Mouse (Mus musculus): ENCODE data around the gene Spag17. TPM values are rescaled to one million over a fixed set of nuclear protein-coding genes. Genes with fewer than 3 reads are reported as not detected.

The Spag17 gene
- polyA plus RNA-seq, 1 experiment from 2014 or later = 0.40 TPM

- Histone ChIP-seq H3K4me2 (no peak overlapping the region), H3K9me3 (replicated peaks) (no peaks in the 10 kb centered on the region), H3K36me3 (peaks cover 50% of the 10 kb centered on the region), H3K4me1 (replicated peaks) (no peaks in the 10 kb centered on the region), H3K27ac (no peak overlapping the region), H3K27me3 (no peaks in the 10 kb centered on the region), H3K4me3 (no peak overlapping the region), H3K9ac (no peak overlapping the region)
- 91% methylated on average over 2 of the region's 2 CpGs for WGBS
- no peak for ATAC-seq (replicated peaks; ENCODE audit: insufficient number of reproducible peaks, insufficient read depth, low FRiP score, low read depth)
Observed at GRCm38 (mm10) chr3:100176031-100176430, 290.8 kb downstream of the Spag17 start.

- H3K4me1 ChIP-seq (replicated peaks) = no peaks in the 10 kb centered on the region
- no peak overlapping the region for H3K9ac ChIP-seq
- no peaks in the 10 kb centered on the region for H3K27me3 ChIP-seq
- no peaks in the 10 kb centered on the region for H3K9me3 ChIP-seq (replicated peaks)
- 58% methylated on average over 3 of the region's 3 CpGs for WGBS
- ATAC-seq (replicated peaks; ENCODE audit: insufficient number of reproducible peaks, insufficient read depth, low FRiP score, low read depth) = no peak
- H3K36me3 ChIP-seq = peaks cover 33% of the 10 kb centered on the region
- H3K27ac ChIP-seq = no peak overlapping the region
- H3K4me2 ChIP-seq = no peak overlapping the region
- no peak overlapping the region for H3K4me3 ChIP-seq
Observed at GRCm38 (mm10) chr3:100180471-100180870, 295.3 kb downstream of the Spag17 start.

GRCm38 (mm10) chr3:100189444-100189843 lies 304.2 kb downstream of the Spag17 start:
- Histone ChIP-seq H3K4me3 (no peak overlapping the region), H3K4me1 (replicated peaks) (no peaks in the 10 kb centered on the region), H3K4me2 (no peak overlapping the region), H3K27me3 (no peaks in the 10 kb centered on the region), H3K27ac (no peak overlapping the region), H3K36me3 (peaks cover 18% of the 10 kb centered on the region), H3K9ac (no peak overlapping the region), H3K9me3 (replicated peaks) (no peaks in the 10 kb centered on the region)
- 42% methylated on average over 1 of the region's 1 CpGs for WGBS
- no peak for ATAC-seq (replicated peaks; ENCODE audit: insufficient number of reproducible peaks, insufficient read depth, low FRiP score, low read depth)

GRCm38 (mm10) chr3:100189861-100190260 lies 304.7 kb downstream of the Spag17 start:
- Histone ChIP-seq H3K4me2 (no peak overlapping the region), H3K4me3 (no peak overlapping the region), H3K27me3 (no peaks in the 10 kb centered on the region), H3K36me3 (peaks cover 18% of the 10 kb centered on the region), H3K9ac (no peak overlapping the region), H3K9me3 (replicated peaks) (no peaks in the 10 kb centered on the region), H3K4me1 (replicated peaks) (no peaks in the 10 kb centered on the region), H3K27ac (no peak overlapping the region)
- WGBS = 84% methylated on average over 11 of the region's 11 CpGs
- no peak for ATAC-seq (replicated peaks; ENCODE audit: insufficient number of reproducible peaks, insufficient read depth, low FRiP score, low read depth)

All from heart, embryonic 15.5 days (tissue).